Mouse (Mus musculus) lung, adult 2 months (tissue): ENCODE measurements around the gene Sypl.

Experiments used
- CTCF ChIP-seq: fragments of 200-500 bp; IDR thresholded peaks from 2 replicates; pipeline ENCODE4 v1.5.1; 2011; ENCODE audit warnings: mild to moderate bottlenecking, low read length, control low read depth; ENCODE audit not compliant: insufficient read depth
- POLR2A ChIP-seq: fragments of 200-500 bp; IDR thresholded peaks from 2 replicates; pipeline ENCODE4 v1.6.1; 2011; ENCODE audit warnings: low read depth, mild to moderate bottlenecking, control low read depth, low read length, borderline replicate concordance; ENCODE audit errors: extremely low read depth

DNA sequence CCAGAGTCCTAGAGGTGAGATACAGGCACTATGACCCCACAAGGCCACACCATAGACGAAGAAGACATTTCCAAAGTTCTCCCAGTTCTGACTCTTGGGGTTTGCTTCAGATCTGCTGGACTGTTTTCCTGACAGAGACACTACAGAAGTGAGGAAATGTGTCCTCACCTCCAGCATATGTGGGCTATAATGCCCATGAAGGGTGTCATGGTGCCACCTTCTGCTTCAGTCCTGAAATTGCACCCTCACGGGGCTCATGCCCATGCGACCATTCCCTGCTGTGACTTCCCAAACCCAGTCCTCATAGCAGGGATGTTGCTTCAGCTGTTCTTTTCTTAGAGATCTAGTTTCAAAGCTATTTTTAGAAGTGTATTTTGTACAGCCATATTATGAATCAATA is 56.3 kb downstream of the Sypl start:
- TF ChIP-seq POLR2A: no peak
- peak; percentile 97 for TF ChIP-seq CTCF
